Mouse (Mus musculus): Measurements from ENCODE around the gene Gon7. TPM values are rescaled to one million over a fixed set of nuclear protein-coding genes. Genes with fewer than 3 reads are reported as not detected.

Gene Gon7
- polyA plus RNA-seq, 1 experiment from 2014 or later, result 44.5 TPM

DNA sequence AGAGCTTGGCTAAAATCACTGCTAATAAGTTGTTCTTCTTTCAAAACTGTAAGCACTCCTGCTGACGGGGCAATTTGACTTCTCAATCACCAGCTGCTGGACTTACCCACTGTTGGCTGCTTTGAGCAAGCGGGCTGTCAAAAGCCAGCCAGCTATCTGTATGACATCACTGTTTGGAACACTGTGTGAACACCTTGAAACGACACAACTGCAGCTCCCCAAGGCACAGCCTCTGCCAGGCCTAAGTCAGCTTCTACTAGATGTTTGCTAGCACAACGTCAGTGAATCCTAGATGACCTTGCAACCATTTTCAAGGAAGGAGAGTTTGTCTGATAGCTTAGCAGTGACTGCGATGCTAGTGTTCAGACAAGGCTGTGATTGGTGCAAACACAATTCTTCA is 18.5 kb downstream of the Gon7 start:
- Histone ChIP-seq H3K9ac (no peak overlapping the region), H3K4me3 (no peak overlapping the region), H3K9me3 (replicated peaks) (no peaks in the 10 kb centered on the region), H3K27ac (no peak overlapping the region), H3K4me2 (replicated peaks) (no peak overlapping the region), H3K36me3 (no peaks in the 10 kb centered on the region), H3K27me3 (no peaks in the 10 kb centered on the region), H3K4me1 (peaks cover 11% of the 10 kb centered on the region)
- 82% methylated on average over 5 of the region's 5 CpGs for WGBS
- ATAC-seq (ENCODE audit: low FRiP score), result no peak

- 17% methylated on average over 4 of the region's 5 CpGs for WGBS
- Histone ChIP-seq H3K4me1 (peaks cover 19% of the 10 kb centered on the region), H3K27me3 (no peaks in the 10 kb centered on the region), H3K9ac (no peak overlapping the region), H3K27ac (no peak overlapping the region), H3K4me3 (no peak overlapping the region), H3K9me3 (replicated peaks) (no peaks in the 10 kb centered on the region), H3K36me3 (no peaks in the 10 kb centered on the region), H3K4me2 (replicated peaks) (no peak overlapping the region)
- ATAC-seq (ENCODE audit: low FRiP score), result no peak
Measured at GRCm38 (mm10) chr12:102733381-102733780, 24.2 kb downstream of the Gon7 start.

- Histone ChIP-seq H3K9me3 (replicated peaks) (no peaks in the 10 kb centered on the region), H3K36me3 (no peaks in the 10 kb centered on the region), H3K9ac (peak overlapping the region; percentile 5; the same call in 1 of the 2 replicates), H3K4me3 (0 out of 2 replicates have a peak overlapping the region, but pooled peaks have one; percentile 3), H3K27ac (peak overlapping the region; percentile 95), H3K4me2 (replicated peaks) (peak overlapping the region; percentile 48), H3K4me1 (peaks cover 19% of the 10 kb centered on the region), H3K27me3 (no peaks in the 10 kb centered on the region)
- WGBS, result 27% methylated on average over 16 of the region's 16 CpGs
- peak; percentile 70 for ATAC-seq (ENCODE audit: low FRiP score)
Measured at GRCm38 (mm10) chr12:102730798-102731619, 26.6 kb downstream of the Gon7 start.

- Histone ChIP-seq H3K27me3 (no peaks in the 10 kb centered on the region), H3K36me3 (no peaks in the 10 kb centered on the region), H3K9me3 (replicated peaks) (no peaks in the 10 kb centered on the region), H3K27ac (peak overlapping the region; percentile 95), H3K4me2 (replicated peaks) (peak overlapping the region; percentile 48), H3K4me1 (peaks cover 19% of the 10 kb centered on the region), H3K9ac (peak overlapping the region; percentile 5; the same call in 1 of the 2 replicates), H3K4me3 (peak overlapping the region; percentile 13)
- 30% methylated on average over 26 of the region's 26 CpGs for WGBS
- peak; percentile 98 for ATAC-seq (ENCODE audit: low FRiP score)
Measured at GRCm38 (mm10) chr12:102729855-102730797, 27.5 kb downstream of the Gon7 start.

- no peak overlapping the region for H3K4me3 ChIP-seq
- H3K36me3 ChIP-seq, result no peaks in the 10 kb centered on the region
- no peak overlapping the region for H3K27ac ChIP-seq
- no peaks in the 10 kb centered on the region for H3K9me3 ChIP-seq (replicated peaks)
- H3K9ac ChIP-seq, result no peak overlapping the region
- H3K27me3 ChIP-seq, result no peaks in the 10 kb centered on the region
- 74% methylated on average over 7 of the region's 7 CpGs for WGBS
- no peak for ATAC-seq (ENCODE audit: low FRiP score)
- H3K4me2 ChIP-seq (replicated peaks), result no peak overlapping the region
- H3K4me1 ChIP-seq, result peaks cover 13% of the 10 kb centered on the region
Measured at GRCm38 (mm10) chr12:102725761-102726175, 31.8 kb downstream of the Gon7 start.

DNA sequence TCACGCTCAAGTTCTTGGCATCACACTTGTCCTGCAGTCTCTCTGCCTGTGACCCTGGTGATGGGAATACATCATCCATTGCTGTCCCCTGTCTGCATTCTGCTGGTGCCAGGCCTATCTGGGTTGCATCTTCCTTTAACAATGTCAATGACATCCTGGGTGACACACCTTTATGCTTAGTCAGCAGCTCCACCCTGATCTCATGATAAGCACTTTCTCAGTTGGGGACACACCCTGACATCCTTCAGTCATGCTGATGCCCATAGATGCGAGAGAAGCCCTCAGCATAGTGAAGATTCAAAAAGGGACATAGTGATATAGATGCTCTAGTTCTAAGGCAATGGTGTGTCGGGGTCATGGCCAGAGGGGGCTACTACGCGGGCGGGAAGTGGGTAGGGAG is 32.5 kb downstream of the Gon7 start:
- no peaks in the 10 kb centered on the region for H3K9me3 ChIP-seq (replicated peaks)
- 87% methylated on average over 6 of the region's 6 CpGs for WGBS
- H3K4me2 ChIP-seq (replicated peaks), result no peak overlapping the region
- no peak for ATAC-seq (ENCODE audit: low FRiP score)
- peaks cover 9% of the 10 kb centered on the region for H3K4me1 ChIP-seq
- no peak overlapping the region for H3K9ac ChIP-seq
- no peak overlapping the region for H3K4me3 ChIP-seq
- H3K27me3 ChIP-seq, result no peaks in the 10 kb centered on the region
- no peak overlapping the region for H3K27ac ChIP-seq
- H3K36me3 ChIP-seq, result no peaks in the 10 kb centered on the region

- H3K9ac ChIP-seq, result no peak overlapping the region
- H3K27me3 ChIP-seq, result no peaks in the 10 kb centered on the region
- H3K36me3 ChIP-seq, result no peaks in the 10 kb centered on the region
- WGBS, result 77% methylated on average over 6 of the region's 6 CpGs
- no peak for ATAC-seq (ENCODE audit: low FRiP score)
- no peaks in the 10 kb centered on the region for H3K9me3 ChIP-seq (replicated peaks)
- H3K4me2 ChIP-seq (replicated peaks), result no peak overlapping the region
- peaks cover 8% of the 10 kb centered on the region for H3K4me1 ChIP-seq
- no peak overlapping the region for H3K4me3 ChIP-seq
- H3K27ac ChIP-seq, result no peak overlapping the region
Measured at GRCm38 (mm10) chr12:102723861-102724260, 33.7 kb downstream of the Gon7 start.

- H3K4me2 ChIP-seq (replicated peaks), result no peak overlapping the region
- no peak for ATAC-seq (ENCODE audit: low FRiP score)
- H3K36me3 ChIP-seq, result no peaks in the 10 kb centered on the region
- H3K9ac ChIP-seq, result no peak overlapping the region
- 55% methylated on average over 8 of the region's 8 CpGs for WGBS
- H3K27me3 ChIP-seq, result no peaks in the 10 kb centered on the region
- peaks cover 8% of the 10 kb centered on the region for H3K4me1 ChIP-seq
- no peaks in the 10 kb centered on the region for H3K9me3 ChIP-seq (replicated peaks)
- H3K4me3 ChIP-seq, result no peak overlapping the region
- no peak overlapping the region for H3K27ac ChIP-seq
Measured at GRCm38 (mm10) chr12:102722966-102723365, 34.6 kb downstream of the Gon7 start.

GRCm38 (mm10) chr12:102722451-102722850 is 35.2 kb downstream of the Gon7 start:
- Histone ChIP-seq H3K4me3 (no peak overlapping the region), H3K9me3 (replicated peaks) (no peaks in the 10 kb centered on the region), H3K9ac (0 out of 2 replicates have a peak overlapping the region, but pooled peaks have one; percentile 24), H3K27ac (no peak overlapping the region), H3K27me3 (no peaks in the 10 kb centered on the region), H3K36me3 (no peaks in the 10 kb centered on the region), H3K4me1 (peaks cover 8% of the 10 kb centered on the region), H3K4me2 (replicated peaks) (no peak overlapping the region)
- peak; percentile 21; the same call in 1 of the 2 replicates for ATAC-seq (ENCODE audit: low FRiP score)
- 50% methylated on average over 11 of the region's 11 CpGs for WGBS

DNA sequence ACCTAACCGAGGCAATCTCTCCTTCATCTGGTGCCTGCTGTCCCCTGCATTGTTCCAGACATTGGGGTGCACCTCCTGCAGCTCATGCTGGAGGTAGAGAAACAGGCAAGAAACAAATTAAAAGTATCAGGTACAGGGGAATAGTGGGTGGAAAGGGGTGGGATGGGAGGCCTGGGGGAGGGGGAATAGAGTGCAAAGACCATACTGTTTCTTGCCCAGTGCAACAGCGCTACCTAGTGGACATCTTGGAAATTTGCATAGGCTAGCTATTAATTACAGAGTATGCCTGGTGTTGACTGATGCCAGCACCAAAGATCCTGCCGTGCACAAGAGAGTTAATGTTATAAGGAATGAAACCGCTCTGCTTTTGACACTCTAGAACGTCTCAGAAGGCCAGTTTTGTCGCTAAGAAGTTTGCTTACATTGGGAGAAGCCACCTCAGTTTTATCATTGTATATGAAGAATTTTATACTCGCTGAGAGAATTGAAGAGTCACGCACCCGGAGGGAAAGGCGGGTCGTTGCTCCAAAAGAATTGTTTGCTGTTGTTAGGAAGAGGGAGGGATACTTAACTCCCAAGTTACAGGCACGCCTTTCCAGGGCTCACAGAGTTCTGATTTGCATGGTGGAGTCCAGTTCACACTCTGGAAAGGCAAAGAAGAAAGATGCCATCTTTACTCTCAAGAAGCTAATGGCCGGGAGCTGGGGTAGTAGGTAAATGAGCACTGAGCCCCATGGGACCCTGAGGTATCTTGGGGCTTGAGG is 37.9 kb downstream of the Gon7 start:
- H3K4me1 ChIP-seq, result peaks cover 8% of the 10 kb centered on the region
- no peaks in the 10 kb centered on the region for H3K36me3 ChIP-seq
- no peak overlapping the region for H3K4me3 ChIP-seq
- H3K9me3 ChIP-seq (replicated peaks), result no peaks in the 10 kb centered on the region
- WGBS, result 30% methylated on average over 13 of the region's 13 CpGs
- H3K4me2 ChIP-seq (replicated peaks), result peak overlapping the region; percentile 5; the same call in 1 of the 2 replicates
- no peak overlapping the region for H3K27ac ChIP-seq
- no peaks in the 10 kb centered on the region for H3K27me3 ChIP-seq
- peak; percentile 64 for ATAC-seq (ENCODE audit: low FRiP score)
- H3K9ac ChIP-seq, result no peak overlapping the region

- WGBS, result 80% methylated on average over 10 of the region's 10 CpGs
- peaks cover under 1% of the 10 kb centered on the region; the same call in 1 of the 2 replicates for H3K4me1 ChIP-seq
- H3K27ac ChIP-seq, result no peak overlapping the region
- H3K4me2 ChIP-seq (replicated peaks), result no peak overlapping the region
- no peak overlapping the region for H3K4me3 ChIP-seq
- no peak overlapping the region for H3K9ac ChIP-seq
- no peak for ATAC-seq (ENCODE audit: low FRiP score)
- no peaks in the 10 kb centered on the region for H3K27me3 ChIP-seq
- H3K36me3 ChIP-seq, result no peaks in the 10 kb centered on the region
- no peaks in the 10 kb centered on the region for H3K9me3 ChIP-seq (replicated peaks)
Measured at GRCm38 (mm10) chr12:102714654-102715395, 42.8 kb downstream of the Gon7 start.
